Mouse (Mus musculus) midbrain, embryonic 13.5 days (tissue): ENCODE measurements around the gene Il17f. TPM values are rescaled to one million over a fixed set of nuclear protein-coding genes. Genes with fewer than 3 reads are reported as not detected.
"Not testable (repeated sequence)": the region's sequence is repeated elsewhere in the genome, so short reads cannot be mapped to it uniquely, and the experiment has no call there.

Experiments used
- ATAC-seq: fragments of 200-750 bp; cut with Nextera tagmentation; 2 replicates; pipeline ENCODE4 v1.8.0; 2017; ENCODE audit warnings: mild to moderate bottlenecking, moderate TSS enrichment, moderate library complexity
- H3K27ac ChIP-seq: fragments of 300-500 bp; sonication (generic); 2 replicates; pipeline ENCODE4 v1.5.1; 2015; ENCODE audit warnings: inconsistent platforms, mild to moderate bottlenecking, moderate library complexity
- H3K27me3 ChIP-seq: fragments of 300-500 bp; sonication (generic); 2 replicates; pipeline ENCODE4 v1.6.1; 2015; ENCODE audit warnings: mild to moderate bottlenecking, inconsistent platforms
- H3K36me3 ChIP-seq: fragments of 300-500 bp; sonication (generic); 2 replicates; pipeline ENCODE4 v1.6.1; 2015; ENCODE audit warnings: mild to moderate bottlenecking, inconsistent platforms
- H3K4me1 ChIP-seq: fragments of 300-500 bp; sonication (generic); replicated peaks from 2 replicates; pipeline ENCODE4 v1.6.1; 2015; ENCODE audit warnings: inconsistent platforms
- H3K4me2 ChIP-seq: fragments of 300-500 bp; sonication (generic); replicated peaks from 2 replicates; pipeline ENCODE4 v1.6.1; 2015; ENCODE audit warnings: moderate library complexity, mild to moderate bottlenecking, inconsistent platforms
- H3K4me3 ChIP-seq: fragments of 300-500 bp; sonication (generic); replicated peaks from 2 replicates; pipeline ENCODE4 v1.5.1; 2015; ENCODE audit warnings: mild to moderate bottlenecking, inconsistent platforms
- H3K9ac ChIP-seq: fragments of 300-500 bp; sonication (generic); replicated peaks from 2 replicates; pipeline ENCODE4 v1.6.1; 2015; ENCODE audit warnings: mild to moderate bottlenecking, inconsistent platforms
- H3K9me3 ChIP-seq: fragments of 300-500 bp; sonication (generic); 2 replicates; pipeline ENCODE4 v1.6.1; 2016; ENCODE audit warnings: mild to moderate bottlenecking, inconsistent platforms
- WGBS: fragments of 180-500 bp; shearing (Covaris S2); methylation state at CpG from one replicate; pipeline ENCODE4 v1.1.7; 2015; 5-methylcytosine and 5-hydroxymethylcytosine counted together
- polyA plus RNA-seq: library from polyadenylated mRNA; unstranded; fragments of >200 nt; fragmentation: Nextera tagmentation; extraction: Ambion mirVana; gene quantifications from 2 replicates; pipeline ENCODE4 v1.2.1, GENCODE M21; 2015

The Il17f gene
- polyA plus RNA-seq: 0.30 TPM in 1 of 2 replicates, not detected in the other

- H3K4me2 ChIP-seq, H3K4me3 ChIP-seq, H3K9me3 ChIP-seq, H3K36me3 ChIP-seq, H3K9ac ChIP-seq, H3K27me3 ChIP-seq, H3K4me1 ChIP-seq, ATAC-seq, H3K27ac ChIP-seq: not testable (repeated sequence)
- WGBS: 90% methylated on average over 1 of the region's 1 CpGs
Measured at GRCm38 (mm10) chr1:20790517-20790916, at the start of gene Il17f. Gene Il17f, minus strand, starts transcription at chr1:20790617.

DNA sequence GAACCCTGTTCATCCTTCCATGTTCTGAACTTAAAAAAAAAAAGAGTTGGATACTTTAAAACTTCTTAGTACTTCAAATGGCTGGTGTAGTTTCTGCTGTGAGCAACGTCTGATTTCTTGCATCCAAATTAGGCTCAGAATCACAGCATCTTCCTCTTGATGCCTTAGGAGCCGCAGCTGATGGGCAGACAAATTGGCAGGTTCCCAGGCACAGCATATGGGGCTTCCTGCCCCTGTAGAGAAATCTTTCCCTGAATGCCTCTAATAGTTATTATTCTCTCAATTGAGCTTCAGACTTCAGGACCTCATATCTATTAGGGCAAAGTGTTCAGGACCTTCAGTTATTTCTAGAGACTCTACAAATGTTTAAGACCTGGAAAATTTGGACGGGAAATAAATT, 49.5 kb upstream of the Il17f start:
- Histone ChIP-seq H3K4me1 (0 out of 2 replicates have a peak, but pooled peaks cover 3% of the 10 kb centered on the region), H3K4me2 (no peak overlapping the region), H3K27ac (no peak overlapping the region), H3K36me3 (no peaks in the 10 kb centered on the region), H3K9ac (no peak overlapping the region), H3K9me3 (0 out of 2 replicates have a peak, but pooled peaks cover 3% of the 10 kb centered on the region), H3K4me3 (no peak overlapping the region), H3K27me3 (no peaks in the 10 kb centered on the region)
- WGBS: 71% methylated on average over 3 of the region's 3 CpGs
- ATAC-seq: no peak

DNA sequence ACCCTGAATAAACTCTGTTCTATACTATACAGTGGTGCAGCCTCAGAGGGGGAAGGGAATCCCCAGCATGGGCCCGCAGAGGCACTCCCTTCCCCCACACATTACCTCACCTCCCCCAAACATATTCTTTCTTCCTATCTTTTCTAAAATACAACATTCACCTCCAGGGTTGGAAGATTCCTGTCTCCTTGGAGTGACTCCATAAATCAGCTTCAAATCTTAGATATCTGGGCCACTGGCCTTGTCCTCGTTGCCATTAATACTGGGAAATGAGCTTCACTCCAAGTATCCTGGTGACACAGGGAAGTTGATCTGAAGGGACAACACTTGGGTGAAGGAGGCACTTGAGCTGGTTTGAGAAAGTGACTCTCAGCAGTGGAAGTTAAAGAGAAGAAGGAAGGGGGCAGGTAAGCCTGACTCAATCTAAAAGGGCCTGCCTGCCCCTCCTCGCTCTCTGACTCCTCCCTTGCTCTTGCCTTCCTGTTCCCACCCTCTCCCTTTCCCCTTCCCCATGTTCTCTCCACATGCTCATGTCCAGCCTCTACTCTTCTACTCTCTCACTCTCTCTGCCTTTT, 46.2 kb upstream of the Il17f start:
- Histone ChIP-seq H3K9ac (no peak overlapping the region), H3K9me3 (0 out of 2 replicates have a peak, but pooled peaks cover 3% of the 10 kb centered on the region), H3K4me2 (no peak overlapping the region), H3K27ac (no peak overlapping the region), H3K4me1 (no peaks in the 10 kb centered on the region), H3K36me3 (no peaks in the 10 kb centered on the region), H3K4me3 (no peak overlapping the region), H3K27me3 (no peaks in the 10 kb centered on the region)
- ATAC-seq: no peak
- 85% methylated on average over 3 of the region's 3 CpGs for WGBS

DNA sequence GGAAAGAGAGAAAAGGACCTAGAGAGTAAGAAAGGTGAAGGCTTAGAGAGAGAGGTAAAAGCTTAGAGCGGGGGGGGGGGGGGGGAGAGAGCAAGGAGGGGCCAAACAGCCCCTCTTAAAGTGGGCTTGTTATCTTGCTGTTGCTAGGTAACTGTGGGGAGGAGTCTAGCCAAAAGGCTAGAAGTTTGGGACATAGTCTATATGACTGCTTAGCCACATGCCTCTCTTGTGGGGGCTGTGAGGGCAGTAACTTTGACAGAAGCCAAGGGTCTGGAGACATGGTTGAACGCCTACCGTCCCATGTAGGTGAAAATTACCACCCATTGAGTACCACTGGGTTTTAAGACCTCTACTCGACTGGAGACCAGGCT, 42.7 kb upstream of the Il17f start:
- no peak overlapping the region for H3K4me3 ChIP-seq
- H3K36me3 ChIP-seq: no peaks in the 10 kb centered on the region
- no peaks in the 10 kb centered on the region for H3K4me1 ChIP-seq
- H3K27ac ChIP-seq: no peak overlapping the region
- no peak overlapping the region for H3K4me2 ChIP-seq
- H3K9me3 ChIP-seq: 0 out of 2 replicates have a peak, but pooled peaks cover 3% of the 10 kb centered on the region
- H3K27me3 ChIP-seq: no peaks in the 10 kb centered on the region
- WGBS: 79% methylated on average over 4 of the region's 4 CpGs
- H3K9ac ChIP-seq: no peak overlapping the region
- ATAC-seq: no peak

GRCm38 (mm10) chr1:20832473-20833140, 42.2 kb upstream of the Il17f start:
- no peak overlapping the region for H3K4me2 ChIP-seq
- no peak overlapping the region for H3K27ac ChIP-seq
- H3K4me3 ChIP-seq: no peak overlapping the region
- ATAC-seq: no peak
- no peaks in the 10 kb centered on the region for H3K27me3 ChIP-seq
- no peak overlapping the region for H3K9ac ChIP-seq
- no peaks in the 10 kb centered on the region for H3K9me3 ChIP-seq
- H3K36me3 ChIP-seq: no peaks in the 10 kb centered on the region
- 73% methylated on average over 5 of the region's 5 CpGs for WGBS
- H3K4me1 ChIP-seq: no peaks in the 10 kb centered on the region

DNA sequence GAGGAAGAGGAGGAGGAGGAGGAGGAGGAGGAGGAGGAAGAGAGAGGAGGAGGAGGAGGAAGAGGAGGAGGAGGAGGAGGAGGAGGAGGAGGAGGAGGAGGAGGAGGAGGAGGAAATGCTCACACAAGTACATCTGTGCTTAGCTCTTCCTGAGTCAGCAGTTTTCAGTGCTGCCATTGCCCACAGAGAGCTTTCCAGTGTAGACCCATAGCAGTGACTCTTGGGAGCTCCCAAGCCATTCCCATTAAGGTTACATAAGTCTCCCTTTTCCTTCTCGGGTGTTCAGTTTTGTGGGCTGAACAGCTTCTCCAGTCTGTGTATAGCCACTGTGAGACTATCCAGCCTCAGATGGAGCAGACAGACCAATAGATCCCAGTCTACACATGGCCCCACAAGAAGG, 40.1 kb upstream of the Il17f start:
- Histone ChIP-seq H3K4me1 (no peaks in the 10 kb centered on the region), H3K9ac (no peak overlapping the region), H3K36me3 (no peaks in the 10 kb centered on the region), H3K4me3 (no peak overlapping the region), H3K27me3 (no peaks in the 10 kb centered on the region), H3K4me2 (no peak overlapping the region), H3K27ac (no peak overlapping the region), H3K9me3 (no peaks in the 10 kb centered on the region)
- 88% methylated on average over 1 of the region's 1 CpGs for WGBS
- no peak for ATAC-seq

- Histone ChIP-seq H3K27me3 (no peaks in the 10 kb centered on the region), H3K36me3 (no peaks in the 10 kb centered on the region), H3K9me3 (no peaks in the 10 kb centered on the region), H3K4me1 (no peaks in the 10 kb centered on the region), H3K27ac (no peak overlapping the region), H3K4me3 (no peak overlapping the region), H3K9ac (no peak overlapping the region), H3K4me2 (no peak overlapping the region)
- no peak for ATAC-seq
- WGBS: 92% methylated on average over 2 of the region's 2 CpGs
Measured at GRCm38 (mm10) chr1:20828061-20828460, 37.6 kb upstream of the Il17f start.

DNA sequence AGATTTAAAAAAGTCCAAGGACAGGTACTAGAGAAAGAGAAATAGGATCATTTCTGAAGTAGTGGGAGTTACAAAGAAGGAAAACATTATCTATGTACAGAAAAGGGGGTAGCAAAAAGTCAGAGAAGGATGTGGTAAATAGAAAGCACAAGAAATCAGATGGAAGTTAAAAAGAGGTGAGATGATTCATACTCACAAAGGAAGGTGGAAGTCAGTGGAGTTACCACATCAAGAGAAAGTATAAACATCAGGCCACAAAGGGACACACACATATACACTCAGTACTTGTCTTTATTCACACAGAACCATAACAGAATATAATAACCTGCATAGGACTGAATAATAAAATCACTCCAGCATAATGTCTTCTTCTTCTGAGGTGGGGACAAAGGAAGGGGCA, 34.6 kb upstream of the Il17f start:
- Histone ChIP-seq H3K4me3 (no peak overlapping the region), H3K36me3 (no peaks in the 10 kb centered on the region), H3K4me1 (no peaks in the 10 kb centered on the region), H3K27me3 (no peaks in the 10 kb centered on the region), H3K4me2 (no peak overlapping the region), H3K9ac (no peak overlapping the region), H3K9me3 (no peaks in the 10 kb centered on the region), H3K27ac (no peak overlapping the region)
- no peak for ATAC-seq

DNA sequence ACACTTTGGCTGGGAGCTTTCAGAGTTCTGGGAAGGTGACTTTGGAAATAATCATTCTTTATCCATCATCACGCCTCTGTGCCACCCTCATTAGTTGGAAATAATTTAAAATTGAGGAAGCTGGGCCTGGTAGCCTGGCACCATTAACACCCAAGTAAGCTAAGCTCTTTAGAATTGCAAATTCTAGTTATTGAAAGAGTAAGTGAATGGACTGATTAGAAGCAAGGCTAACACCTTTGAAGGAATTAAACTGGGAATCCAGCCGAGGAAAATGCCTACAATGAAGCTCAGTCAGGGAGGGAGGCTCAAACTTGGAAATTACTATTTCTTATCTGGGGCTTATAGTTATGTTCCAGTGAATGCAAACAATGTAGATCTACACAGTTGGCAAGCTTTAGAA, 33.5 kb upstream of the Il17f start:
- H3K36me3 ChIP-seq: no peaks in the 10 kb centered on the region
- WGBS: 20% methylated on average over 2 of the region's 2 CpGs
- no peaks in the 10 kb centered on the region for H3K9me3 ChIP-seq
- H3K4me1 ChIP-seq: peaks cover 8% of the 10 kb centered on the region
- no peak overlapping the region for H3K9ac ChIP-seq
- no peak for ATAC-seq
- H3K27me3 ChIP-seq: no peaks in the 10 kb centered on the region
- H3K4me2 ChIP-seq: no peak overlapping the region
- no peak overlapping the region for H3K27ac ChIP-seq
- H3K4me3 ChIP-seq: no peak overlapping the region

GRCm38 (mm10) chr1:20823471-20823870, 33.1 kb upstream of the Il17f start:
- H3K4me2 ChIP-seq: no peak overlapping the region
- no peaks in the 10 kb centered on the region for H3K36me3 ChIP-seq
- no peaks in the 10 kb centered on the region for H3K9me3 ChIP-seq
- no peak overlapping the region for H3K4me3 ChIP-seq
- no peak for ATAC-seq
- WGBS: 42% methylated on average over 4 of the region's 4 CpGs
- no peaks in the 10 kb centered on the region for H3K27me3 ChIP-seq
- no peak overlapping the region for H3K27ac ChIP-seq
- H3K9ac ChIP-seq: no peak overlapping the region
- peaks cover 11% of the 10 kb centered on the region for H3K4me1 ChIP-seq

- H3K4me3 ChIP-seq: no peak overlapping the region
- no peak for ATAC-seq
- no peaks in the 10 kb centered on the region for H3K27me3 ChIP-seq
Measured at GRCm38 (mm10) chr1:20820959-20821358, 30.5 kb upstream of the Il17f start.

GRCm38 (mm10) chr1:20819771-20820605, 29.6 kb upstream of the Il17f start, which contains the start of gene Mcm3:
Gene Mcm3, minus strand, starts transcription at chr1:20820312.
- peak; percentile 100 for ATAC-seq
- WGBS: under 1% methylated on average over 52 of the region's 52 CpGs
- no peak within 1 kb of the TSS for H3K27ac ChIP-seq
- H3K36me3 ChIP-seq: peaks cover 14% of the 10 kb centered on the region
- H3K4me1 ChIP-seq: peaks cover 17% of the 10 kb centered on the region
- peak within 1 kb of the TSS; percentile 68 for H3K4me3 ChIP-seq
- H3K27me3 ChIP-seq: no peaks in the 10 kb centered on the region
- no peaks in the 10 kb centered on the region for H3K9me3 ChIP-seq
- H3K4me2 ChIP-seq: peak within 1 kb of the TSS; percentile 85
- peak within 1 kb of the TSS; percentile 61 for H3K9ac ChIP-seq

More at GRCm38 (mm10) chr1:20820959-20821358, 30.5 kb upstream of the Il17f start:
- Histone ChIP-seq H3K9ac (no peak overlapping the region), H3K4me2 (no peak overlapping the region), H3K36me3 (peaks cover 13% of the 10 kb centered on the region), H3K4me1 (peaks cover 17% of the 10 kb centered on the region), H3K27ac (no peak overlapping the region), H3K9me3 (no peaks in the 10 kb centered on the region)
- 88% methylated on average over 4 of the region's 4 CpGs for WGBS
